Mouse (Mus musculus) heart, embryonic 15.5 days (tissue): Measurements from ENCODE around the gene Eif2b5. TPM values are rescaled to one million over a fixed set of nuclear protein-coding genes. Genes with fewer than 3 reads are reported as not detected.
"Not testable (repeated sequence)": the region's sequence is repeated elsewhere in the genome, so short reads cannot be mapped to it uniquely, and the experiment has no call there.

Source experiments
- ATAC-seq: fragments of 200-750 bp; cut with Nextera tagmentation; replicated peaks from 2 replicates; pipeline ENCODE4 v1.8.0; 2017; ENCODE audit warnings: low read depth, moderate TSS enrichment; ENCODE audit not compliant: insufficient number of reproducible peaks, insufficient read depth, low FRiP score
- H3K27ac ChIP-seq: fragments of 300-500 bp; sonication (generic); 2 replicates; pipeline ENCODE4 v1.5.1; 2015; ENCODE audit warnings: mild to moderate bottlenecking, inconsistent platforms
- H3K27me3 ChIP-seq: fragments of 300-500 bp; sonication (generic); 2 replicates; pipeline ENCODE4 v1.6.1; 2015; ENCODE audit warnings: inconsistent platforms
- H3K36me3 ChIP-seq: fragments of 300-500 bp; sonication (generic); 2 replicates; pipeline ENCODE4 v1.6.1; 2015; ENCODE audit warnings: mild to moderate bottlenecking, inconsistent platforms
- H3K4me1 ChIP-seq: fragments of 300-500 bp; sonication (generic); replicated peaks from 2 replicates; pipeline ENCODE4 v1.6.1; 2015; ENCODE audit warnings: inconsistent platforms
- H3K4me2 ChIP-seq: fragments of 300-500 bp; sonication (generic); 2 replicates; pipeline ENCODE4 v1.6.1; 2015; ENCODE audit warnings: inconsistent platforms, mild to moderate bottlenecking, moderate library complexity
- H3K4me3 ChIP-seq: fragments of 300-500 bp; sonication (generic); 2 replicates; pipeline ENCODE4 v1.5.1; 2015; ENCODE audit warnings: mild to moderate bottlenecking, inconsistent platforms
- H3K9ac ChIP-seq: fragments of 300-500 bp; sonication (generic); 2 replicates; pipeline ENCODE4 v1.6.1; 2015; ENCODE audit warnings: mild to moderate bottlenecking, inconsistent platforms
- H3K9me3 ChIP-seq: fragments of 300-500 bp; sonication (generic); replicated peaks from 2 replicates; pipeline ENCODE4 v1.6.1; 2016; ENCODE audit warnings: inconsistent platforms
- WGBS: fragments of 180-500 bp; shearing (Covaris S2); methylation state at CpG from one replicate; pipeline ENCODE4 v1.1.7; 2015; ENCODE audit warnings: mixed read lengths; 5-methylcytosine and 5-hydroxymethylcytosine counted together
- polyA plus RNA-seq: library from polyadenylated mRNA; unstranded; fragments of >200 nt; fragmentation: Nextera tagmentation; extraction: Ambion mirVana; gene quantifications from 2 replicates; pipeline ENCODE4 v1.2.1, GENCODE M21; 2015

The Eif2b5 gene
- 66.6 and 75.9 TPM in 2 replicates for polyA plus RNA-seq

DNA sequence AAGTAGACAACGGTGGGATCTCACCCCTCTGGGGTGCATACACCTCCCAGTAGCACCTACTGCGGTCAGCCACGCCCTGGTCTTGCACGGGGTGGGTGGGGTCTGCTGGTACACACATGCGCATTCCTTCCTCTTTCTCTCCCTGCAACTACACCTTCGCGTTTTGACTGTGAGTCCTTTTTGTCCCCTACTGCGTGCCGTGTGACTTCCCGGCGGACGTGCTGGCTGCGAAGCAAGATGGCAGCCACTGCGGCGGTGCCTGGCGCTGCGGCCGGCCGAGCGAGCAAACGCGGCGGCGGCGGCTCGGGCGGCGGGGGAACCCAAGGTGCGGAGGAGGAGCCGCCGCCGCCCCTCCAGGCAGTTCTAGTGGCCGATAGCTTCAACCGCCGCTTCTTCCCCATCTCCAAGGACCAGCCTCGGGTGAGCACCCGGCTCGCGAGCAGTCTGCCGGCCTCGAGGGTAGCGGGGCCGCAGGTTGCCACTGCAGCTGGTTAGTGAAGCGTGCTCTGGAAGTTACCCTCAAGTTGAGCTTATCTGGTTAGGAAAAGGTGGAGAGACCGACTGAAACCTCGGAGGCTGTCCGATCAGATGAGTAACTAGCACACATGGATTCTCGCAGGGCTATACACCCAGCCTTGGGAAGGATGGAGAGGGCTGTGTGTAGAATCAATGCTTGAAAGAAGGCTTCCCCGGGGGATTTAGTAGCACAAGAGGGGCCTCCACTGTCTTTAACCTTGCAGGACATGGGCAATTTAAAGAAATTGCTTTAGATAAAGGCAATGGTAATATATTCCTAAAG, at the start of gene Eif2b5:
Gene Eif2b5 (plus strand): TSS at position 141 of the 799 bp plus-strand sequence.
- H3K9me3 ChIP-seq, result no peaks in the 10 kb centered on the region
- under 1% methylated on average over 49 of the region's 49 CpGs for WGBS
- peaks cover 32% of the 10 kb centered on the region for H3K36me3 ChIP-seq

DNA sequence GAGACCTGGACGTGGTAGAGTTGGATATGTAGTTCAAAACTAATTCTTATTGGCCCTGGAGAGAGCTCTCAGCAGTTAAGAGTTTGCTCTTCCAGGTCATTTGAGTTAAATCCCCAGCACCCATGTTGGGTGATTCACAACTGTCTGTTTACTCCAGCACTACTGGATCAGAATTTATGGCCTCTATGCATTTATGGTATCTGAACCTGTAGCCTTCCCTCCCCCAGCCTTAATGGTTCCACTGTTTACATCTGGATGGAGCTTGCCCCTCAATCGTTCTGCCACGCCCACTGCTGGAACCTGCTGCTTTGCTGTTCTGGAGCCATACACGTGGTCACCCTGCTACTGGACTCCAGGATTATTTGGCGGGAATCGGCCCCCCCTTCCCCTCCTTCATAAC, 46.8 kb upstream of the Eif2b5 start:
- no peak overlapping the region for H3K9ac ChIP-seq
- no peaks in the 10 kb centered on the region for H3K36me3 ChIP-seq
- ATAC-seq, result no peak
- no peaks in the 10 kb centered on the region for H3K27me3 ChIP-seq
- H3K9me3 ChIP-seq, result no peaks in the 10 kb centered on the region
- H3K4me3 ChIP-seq, result no peak overlapping the region
- no peaks in the 10 kb centered on the region for H3K4me1 ChIP-seq
- WGBS, result 77% methylated on average over 6 of the region's 6 CpGs
- H3K27ac ChIP-seq, result no peak overlapping the region
- H3K4me2 ChIP-seq, result no peak overlapping the region

More for the DNA sequence above, at the start of gene Eif2b5:
- peak within 1 kb of the TSS; percentile 83 for H3K4me2 ChIP-seq
- H3K4me1 ChIP-seq, result peaks cover 15% of the 10 kb centered on the region
- peak; percentile 93 for ATAC-seq
- peak within 1 kb of the TSS; percentile 94 for H3K9ac ChIP-seq
- peak within 1 kb of the TSS; percentile 80 for H3K27ac ChIP-seq
- H3K27me3 ChIP-seq, result no peaks in the 10 kb centered on the region
- H3K4me3 ChIP-seq, result peak within 1 kb of the TSS; percentile 86

DNA sequence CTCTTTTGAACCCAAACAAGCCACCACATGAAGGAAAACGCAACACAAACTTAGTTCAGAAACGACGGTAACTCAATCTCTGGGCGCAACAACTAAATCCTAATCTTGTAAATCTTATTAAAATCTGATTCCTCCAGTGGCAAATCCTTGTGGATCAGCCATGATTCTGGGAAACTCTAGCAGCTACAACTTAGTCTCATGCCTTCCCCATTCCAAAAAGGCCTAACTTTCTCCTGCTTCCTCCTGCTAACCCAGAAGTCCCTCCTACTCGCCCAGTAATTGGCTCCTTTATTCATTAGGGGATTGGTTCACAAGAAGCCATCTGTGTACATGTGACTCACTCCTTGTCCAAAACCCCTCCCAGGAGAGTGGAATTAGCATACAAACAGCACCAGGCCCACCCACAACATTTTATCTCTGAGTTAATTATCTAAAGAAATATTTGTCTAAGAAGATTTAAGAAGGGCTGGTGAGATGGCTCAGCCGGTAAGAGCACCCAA, 44.4 kb upstream of the Eif2b5 start:
- no peak overlapping the region for H3K4me3 ChIP-seq
- no peak overlapping the region for H3K27ac ChIP-seq
- H3K9me3 ChIP-seq, result no peaks in the 10 kb centered on the region
- ATAC-seq, result no peak
- H3K4me2 ChIP-seq, result no peak overlapping the region
- H3K9ac ChIP-seq, result no peak overlapping the region
- no peaks in the 10 kb centered on the region for H3K4me1 ChIP-seq
- no peaks in the 10 kb centered on the region for H3K36me3 ChIP-seq
- H3K27me3 ChIP-seq, result no peaks in the 10 kb centered on the region
- WGBS, result 85% methylated on average over 6 of the region's 6 CpGs

DNA sequence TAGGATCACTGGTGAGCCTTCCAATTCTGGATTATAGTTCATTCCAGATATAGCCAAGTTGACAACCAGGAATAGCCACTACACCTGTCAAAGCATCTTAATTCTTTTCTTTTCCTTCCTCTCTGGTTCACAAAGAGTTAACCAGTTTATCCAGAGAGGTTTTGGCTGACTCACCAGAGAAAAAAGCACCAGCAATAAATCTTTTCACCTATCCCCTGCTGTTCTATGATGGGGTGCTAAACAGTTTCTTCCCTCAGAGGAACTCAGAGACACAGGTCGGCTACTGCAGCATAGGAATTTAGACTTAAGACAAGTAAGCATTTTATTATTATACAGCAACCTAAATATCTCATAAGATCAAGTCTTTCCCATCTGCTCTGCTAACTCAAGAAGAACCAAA, 42.5 kb upstream of the Eif2b5 start:
- no peaks in the 10 kb centered on the region for H3K36me3 ChIP-seq
- H3K9ac ChIP-seq, result no peak overlapping the region
- no peak overlapping the region for H3K27ac ChIP-seq
- ATAC-seq, result no peak
- no peaks in the 10 kb centered on the region for H3K27me3 ChIP-seq
- H3K9me3 ChIP-seq, result no peaks in the 10 kb centered on the region
- WGBS, result 8% methylated on average over 1 of the region's 1 CpGs
- H3K4me1 ChIP-seq, result no peaks in the 10 kb centered on the region
- no peak overlapping the region for H3K4me2 ChIP-seq
- no peak overlapping the region for H3K4me3 ChIP-seq

DNA sequence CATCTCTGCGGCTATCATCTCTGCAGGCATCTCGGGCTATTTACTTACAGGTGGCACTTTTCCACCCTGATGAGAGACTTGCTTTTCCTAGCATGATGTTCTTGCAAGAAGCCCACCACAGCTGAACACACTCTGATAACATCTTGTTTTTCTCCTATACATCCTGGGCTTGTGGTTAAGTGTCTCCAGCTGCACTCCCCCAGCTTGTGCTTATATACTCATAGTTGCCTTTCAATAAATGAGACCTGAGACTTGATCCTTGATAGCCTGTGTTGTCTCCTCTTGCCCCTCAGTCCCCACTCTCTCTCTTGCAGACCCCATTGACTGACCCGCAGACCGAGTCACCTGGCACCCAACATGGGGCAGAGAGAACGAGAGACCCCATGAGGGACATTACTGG, 39.9 kb upstream of the Eif2b5 start:
- not testable (repeated sequence) for H3K4me1 ChIP-seq, H3K4me2 ChIP-seq, H3K36me3 ChIP-seq, H3K27ac ChIP-seq, H3K4me3 ChIP-seq, H3K9me3 ChIP-seq, ATAC-seq, H3K27me3 ChIP-seq, H3K9ac ChIP-seq
- 84% methylated on average over 5 of the region's 5 CpGs for WGBS

DNA sequence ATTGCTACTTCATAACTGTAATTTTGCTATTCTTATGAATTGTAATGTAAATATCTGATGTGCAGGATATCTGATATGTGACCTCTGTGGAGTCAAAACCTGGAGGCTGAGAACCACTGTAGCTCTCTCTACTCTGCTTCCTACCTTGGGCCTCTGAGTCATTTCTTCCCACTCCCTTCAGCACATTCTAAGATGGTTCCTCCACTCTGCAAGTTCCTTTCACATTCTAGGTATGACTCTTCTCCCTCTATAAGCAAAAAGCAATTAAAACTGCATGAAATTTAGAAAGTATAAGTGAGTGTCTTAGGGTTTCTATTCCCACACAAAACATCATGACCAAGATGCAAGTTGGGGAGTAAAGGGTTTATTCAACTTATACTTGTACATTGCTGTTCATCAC, 33.9 kb upstream of the Eif2b5 start:
- H3K27me3 ChIP-seq, result no peaks in the 10 kb centered on the region
- H3K4me3 ChIP-seq, result no peak overlapping the region
- no peak overlapping the region for H3K27ac ChIP-seq
- H3K9me3 ChIP-seq, result no peaks in the 10 kb centered on the region
- no peak overlapping the region for H3K9ac ChIP-seq
- ATAC-seq, result no peak
- H3K4me2 ChIP-seq, result no peak overlapping the region
- H3K4me1 ChIP-seq, result no peaks in the 10 kb centered on the region
- no peaks in the 10 kb centered on the region for H3K36me3 ChIP-seq

DNA sequence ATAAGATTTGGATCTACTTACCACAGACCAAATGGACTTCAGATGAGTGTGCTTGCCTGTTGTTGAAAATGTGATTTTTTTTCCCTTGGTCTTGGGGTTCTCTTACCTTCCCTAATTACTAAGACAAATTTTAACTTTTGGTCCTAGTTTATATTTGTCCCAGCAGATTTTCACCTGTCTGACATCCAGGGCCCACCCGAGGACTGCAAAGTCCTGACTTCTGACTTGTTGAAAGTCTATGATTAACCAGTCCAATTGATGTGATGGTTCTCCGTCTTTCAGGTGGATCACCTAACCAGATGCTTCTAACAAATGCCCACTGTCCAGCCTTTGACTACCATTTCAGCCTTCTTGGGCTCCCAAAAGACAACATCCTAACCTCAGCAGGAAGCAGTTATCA, 27.6 kb upstream of the Eif2b5 start:
- Histone ChIP-seq H3K4me2 (no peak overlapping the region), H3K9me3 (no peaks in the 10 kb centered on the region), H3K4me1 (0 out of 2 replicates have a peak, but pooled peaks cover 2% of the 10 kb centered on the region), H3K36me3 (no peaks in the 10 kb centered on the region), H3K4me3 (no peak overlapping the region), H3K27me3 (no peaks in the 10 kb centered on the region), H3K27ac (no peak overlapping the region), H3K9ac (no peak overlapping the region)
- WGBS, result 89% methylated on average over 2 of the region's 2 CpGs
- ATAC-seq, result no peak

DNA sequence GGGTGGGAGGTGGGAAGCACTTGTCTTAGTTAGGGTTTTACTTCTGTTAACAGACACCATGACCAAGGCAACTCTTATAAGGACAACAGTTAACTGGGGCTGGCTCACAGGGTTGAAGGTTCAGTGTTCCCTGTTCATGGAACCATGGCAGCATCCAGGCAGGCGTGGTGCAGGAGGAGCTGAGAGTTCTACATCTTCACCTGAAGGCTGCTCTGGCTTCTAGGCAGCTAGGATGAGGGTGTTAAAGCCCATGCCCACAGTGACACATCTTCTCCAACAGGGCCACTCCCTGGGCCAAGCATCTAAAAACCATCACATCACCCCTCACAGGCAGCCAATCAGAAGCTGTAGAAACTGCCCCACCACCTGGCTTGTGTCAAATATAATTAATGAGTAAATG, 26.9 kb upstream of the Eif2b5 start:
- Histone ChIP-seq H3K4me1 (peaks cover 5% of the 10 kb centered on the region; the same call in 1 of the 2 replicates), H3K4me3 (no peak overlapping the region), H3K9ac (no peak overlapping the region), H3K4me2 (no peak overlapping the region), H3K9me3 (no peaks in the 10 kb centered on the region), H3K36me3 (no peaks in the 10 kb centered on the region), H3K27ac (no peak overlapping the region), H3K27me3 (no peaks in the 10 kb centered on the region)
- ATAC-seq, result no peak
- 72% methylated on average over 1 of the region's 1 CpGs for WGBS

DNA sequence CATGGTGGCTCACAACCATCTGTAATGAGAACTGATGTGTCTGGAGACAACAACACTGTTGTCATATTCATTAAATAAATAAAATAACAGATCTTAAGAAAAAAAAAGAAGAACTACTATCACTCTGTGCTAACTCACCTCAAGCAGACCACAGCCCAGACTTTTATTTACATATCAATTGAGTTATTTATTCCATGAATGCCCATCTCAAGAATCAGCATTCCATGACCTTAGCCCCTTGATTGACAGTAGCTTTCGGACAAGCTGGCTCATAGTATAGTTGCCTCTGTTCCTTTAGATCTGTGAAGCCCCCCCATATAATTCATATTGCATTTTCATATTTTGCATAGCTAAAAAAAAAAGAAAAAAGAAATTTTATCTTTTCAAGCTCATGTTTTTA, 24.9 kb upstream of the Eif2b5 start:
- Histone ChIP-seq H3K9ac (no peak overlapping the region), H3K4me3 (no peak overlapping the region), H3K36me3 (no peaks in the 10 kb centered on the region), H3K4me1 (peaks cover 15% of the 10 kb centered on the region), H3K9me3 (no peaks in the 10 kb centered on the region), H3K27me3 (no peaks in the 10 kb centered on the region), H3K27ac (no peak overlapping the region), H3K4me2 (no peak overlapping the region)
- WGBS, result 83% methylated on average over 1 of the region's 1 CpGs
- ATAC-seq, result no peak

DNA sequence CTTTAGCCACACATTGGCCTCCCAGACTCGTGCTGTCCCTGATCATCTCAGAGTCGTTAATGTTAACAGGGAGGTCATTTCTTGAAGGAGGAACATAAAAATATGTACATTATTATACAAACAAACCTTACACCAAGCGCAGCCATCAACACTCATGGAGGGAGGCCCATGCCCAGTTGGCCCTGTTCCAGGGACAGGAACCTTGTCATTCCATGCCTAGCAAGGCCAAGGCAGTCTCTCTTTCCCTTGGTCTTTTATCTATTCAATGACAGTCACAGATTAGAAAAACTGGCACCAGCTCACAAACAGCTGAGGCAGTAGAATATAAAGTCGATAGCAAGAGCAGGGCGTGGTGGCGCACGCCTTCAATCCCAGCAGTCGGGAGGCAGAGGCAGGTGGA, 24.4 kb upstream of the Eif2b5 start:
- H3K4me2 ChIP-seq, result no peak overlapping the region
- no peak overlapping the region for H3K9ac ChIP-seq
- H3K27me3 ChIP-seq, result no peaks in the 10 kb centered on the region
- WGBS, result 67% methylated on average over 8 of the region's 8 CpGs
- no peaks in the 10 kb centered on the region for H3K9me3 ChIP-seq
- peaks cover 15% of the 10 kb centered on the region for H3K4me1 ChIP-seq
- H3K4me3 ChIP-seq, result no peak overlapping the region
- no peak for ATAC-seq
- H3K27ac ChIP-seq, result no peak overlapping the region
- no peaks in the 10 kb centered on the region for H3K36me3 ChIP-seq

DNA sequence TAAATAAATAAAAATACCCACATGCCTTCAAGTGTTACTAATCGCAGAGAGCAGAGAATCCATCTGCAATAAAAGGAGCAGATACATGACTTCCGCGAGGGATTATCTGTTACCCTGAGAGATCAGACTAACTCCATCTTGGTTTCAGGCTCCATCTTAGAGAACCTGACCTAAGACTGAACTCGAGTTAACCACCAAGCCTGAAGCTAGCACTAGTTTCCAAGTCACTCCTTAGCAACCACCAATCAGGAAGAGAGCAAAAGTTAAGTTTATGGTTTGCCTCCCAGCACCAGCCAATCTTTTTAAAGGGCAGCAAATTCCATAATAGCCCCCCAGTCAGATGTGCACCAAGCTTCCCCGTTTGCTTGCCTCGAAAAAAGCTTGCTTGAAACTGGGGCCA, 23.8 kb upstream of the Eif2b5 start:
- H3K4me3 ChIP-seq, result no peak overlapping the region
- no peaks in the 10 kb centered on the region for H3K36me3 ChIP-seq
- H3K4me2 ChIP-seq, result no peak overlapping the region
- H3K9ac ChIP-seq, result no peak overlapping the region
- H3K9me3 ChIP-seq, result no peaks in the 10 kb centered on the region
- peaks cover 15% of the 10 kb centered on the region for H3K4me1 ChIP-seq
- H3K27me3 ChIP-seq, result no peaks in the 10 kb centered on the region
- no peak overlapping the region for H3K27ac ChIP-seq
- no peak for ATAC-seq
- WGBS, result 89% methylated on average over 6 of the region's 6 CpGs

DNA sequence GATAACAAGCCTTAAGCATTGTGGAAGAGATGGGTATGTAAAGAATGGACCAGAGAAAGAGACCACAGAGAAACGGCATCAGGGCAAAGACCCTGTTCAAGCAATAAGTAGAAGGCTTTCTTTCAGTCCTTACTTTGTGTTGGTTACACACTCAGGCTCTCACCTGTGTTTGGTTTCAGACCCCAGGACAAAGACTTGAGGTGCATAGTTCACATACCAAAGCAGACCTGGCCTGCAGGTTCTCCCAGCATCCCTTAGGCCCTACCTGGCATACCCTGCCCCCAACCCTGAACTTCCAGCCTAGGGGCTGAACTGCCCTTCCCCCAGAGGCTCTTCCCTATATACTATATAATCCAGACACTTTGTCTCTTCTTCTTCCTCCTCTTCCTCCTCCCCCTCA, 23.3 kb upstream of the Eif2b5 start:
- no peak for ATAC-seq
- H3K27ac ChIP-seq, result no peak overlapping the region

More for the DNA sequence above, 23.3 kb upstream of the Eif2b5 start:
- 94% methylated on average over 1 of the region's 1 CpGs for WGBS
- no peak overlapping the region for H3K9ac ChIP-seq
- H3K4me2 ChIP-seq, result no peak overlapping the region
- H3K4me1 ChIP-seq, result peaks cover 15% of the 10 kb centered on the region
- H3K9me3 ChIP-seq, result no peaks in the 10 kb centered on the region
- H3K27me3 ChIP-seq, result no peaks in the 10 kb centered on the region
- H3K4me3 ChIP-seq, result no peak overlapping the region
- H3K36me3 ChIP-seq, result no peaks in the 10 kb centered on the region
